Mouse (Mus musculus): Measurements from ENCODE around the gene Npas3. TPM values are rescaled to one million over a fixed set of nuclear protein-coding genes. Genes with fewer than 3 reads are reported as not detected.
A peak's percentile ranks its signal among the peaks of the same experiment; 100 is the strongest.

Gene Npas3
- polyA plus RNA-seq, 1 experiment from 2014 or later: 26.2 TPM

- 92% methylated on average over 6 of the region's 6 CpGs for WGBS
- Histone ChIP-seq H3K27ac (no peak overlapping the region), H3K9me3 (replicated peaks) (no peaks in the 10 kb centered on the region), H3K4me1 (peaks cover 5% of the 10 kb centered on the region; the same call in 1 of the 2 replicates), H3K36me3 (no peaks in the 10 kb centered on the region), H3K9ac (no peak overlapping the region), H3K4me3 (no peak overlapping the region), H3K4me2 (replicated peaks) (no peak overlapping the region), H3K27me3 (no peaks in the 10 kb centered on the region)
- no peak for ATAC-seq (ENCODE audit: low FRiP score)
Observed at GRCm38 (mm10) chr12:53794718-53795400, 546.4 kb downstream of the Npas3 start.

GRCm38 (mm10) chr12:53801831-53802230 is 553.4 kb downstream of the Npas3 start:
- ATAC-seq (ENCODE audit: low FRiP score): no peak

GRCm38 (mm10) chr12:53802381-53802780 is 553.9 kb downstream of the Npas3 start:
- Histone ChIP-seq H3K9me3 (replicated peaks) (no peaks in the 10 kb centered on the region), H3K9ac (no peak overlapping the region), H3K4me3 (no peak overlapping the region), H3K4me1 (0 out of 2 replicates have a peak, but pooled peaks cover 2% of the 10 kb centered on the region), H3K36me3 (no peaks in the 10 kb centered on the region), H3K4me2 (replicated peaks) (no peak overlapping the region), H3K27me3 (no peaks in the 10 kb centered on the region), H3K27ac (no peak overlapping the region)
- WGBS: 43% methylated on average over 7 of the region's 7 CpGs
- no peak for ATAC-seq (ENCODE audit: low FRiP score)

More at GRCm38 (mm10) chr12:53801831-53802230, 553.4 kb downstream of the Npas3 start:
- H3K4me3 ChIP-seq: no peak overlapping the region
- no peak overlapping the region for H3K9ac ChIP-seq
- H3K27ac ChIP-seq: no peak overlapping the region
- H3K9me3 ChIP-seq (replicated peaks): no peaks in the 10 kb centered on the region
- no peaks in the 10 kb centered on the region for H3K27me3 ChIP-seq
- no peaks in the 10 kb centered on the region for H3K36me3 ChIP-seq
- WGBS: 85% methylated on average over 6 of the region's 6 CpGs
- no peak overlapping the region for H3K4me2 ChIP-seq (replicated peaks)
- H3K4me1 ChIP-seq: 0 out of 2 replicates have a peak, but pooled peaks cover 2% of the 10 kb centered on the region

- Histone ChIP-seq H3K27ac (no peak overlapping the region), H3K36me3 (no peaks in the 10 kb centered on the region), H3K4me3 (no peak overlapping the region), H3K4me1 (0 out of 2 replicates have a peak, but pooled peaks cover 4% of the 10 kb centered on the region), H3K4me2 (replicated peaks) (no peak overlapping the region), H3K27me3 (no peaks in the 10 kb centered on the region), H3K9me3 (replicated peaks) (no peaks in the 10 kb centered on the region), H3K9ac (no peak overlapping the region)
- no peak for ATAC-seq (ENCODE audit: low FRiP score)
- 90% methylated on average over 2 of the region's 2 CpGs for WGBS
Observed at GRCm38 (mm10) chr12:53810081-53810480, 561.6 kb downstream of the Npas3 start.

GRCm38 (mm10) chr12:53814291-53814690 is 565.8 kb downstream of the Npas3 start:
- H3K9ac ChIP-seq: no peak overlapping the region
- 0 out of 2 replicates have a peak, but pooled peaks cover 4% of the 10 kb centered on the region for H3K4me1 ChIP-seq
- H3K27ac ChIP-seq: no peak overlapping the region
- no peak overlapping the region for H3K4me2 ChIP-seq (replicated peaks)
- H3K36me3 ChIP-seq: no peaks in the 10 kb centered on the region
- 85% methylated on average over 7 of the region's 7 CpGs for WGBS
- no peak overlapping the region for H3K4me3 ChIP-seq
- 0 out of 2 replicates have a peak, but pooled peaks cover 4% of the 10 kb centered on the region for H3K9me3 ChIP-seq (replicated peaks)
- ATAC-seq (ENCODE audit: low FRiP score): no peak
- no peaks in the 10 kb centered on the region for H3K27me3 ChIP-seq

- 0 out of 2 replicates have a peak, but pooled peaks cover 4% of the 10 kb centered on the region for H3K9me3 ChIP-seq (replicated peaks)
- no peak for ATAC-seq (ENCODE audit: low FRiP score)
- no peaks in the 10 kb centered on the region for H3K27me3 ChIP-seq
- no peak overlapping the region for H3K27ac ChIP-seq
- H3K4me1 ChIP-seq: no peaks in the 10 kb centered on the region
- H3K4me3 ChIP-seq: no peak overlapping the region
- H3K4me2 ChIP-seq (replicated peaks): no peak overlapping the region
- no peak overlapping the region for H3K9ac ChIP-seq
- H3K36me3 ChIP-seq: no peaks in the 10 kb centered on the region
- 97% methylated on average over 4 of the region's 4 CpGs for WGBS
Observed at GRCm38 (mm10) chr12:53819982-53820381, 571.5 kb downstream of the Npas3 start.

GRCm38 (mm10) chr12:53822881-53823280 is 574.4 kb downstream of the Npas3 start:
- Histone ChIP-seq H3K36me3 (no peaks in the 10 kb centered on the region), H3K4me1 (peaks cover 15% of the 10 kb centered on the region), H3K27me3 (no peaks in the 10 kb centered on the region), H3K9ac (no peak overlapping the region), H3K4me2 (replicated peaks) (no peak overlapping the region), H3K9me3 (replicated peaks) (no peaks in the 10 kb centered on the region), H3K4me3 (no peak overlapping the region), H3K27ac (no peak overlapping the region)
- WGBS: 57% methylated on average over 4 of the region's 4 CpGs
- no peak for ATAC-seq (ENCODE audit: low FRiP score)

- peaks cover 15% of the 10 kb centered on the region for H3K4me1 ChIP-seq
- H3K4me3 ChIP-seq: no peak overlapping the region
- ATAC-seq (ENCODE audit: low FRiP score): no peak
- H3K9ac ChIP-seq: no peak overlapping the region
- H3K4me2 ChIP-seq (replicated peaks): no peak overlapping the region
- H3K36me3 ChIP-seq: no peaks in the 10 kb centered on the region
- no peaks in the 10 kb centered on the region for H3K27me3 ChIP-seq
- H3K9me3 ChIP-seq (replicated peaks): no peaks in the 10 kb centered on the region
- H3K27ac ChIP-seq: no peak overlapping the region
Observed at GRCm38 (mm10) chr12:53825251-53825650, 576.8 kb downstream of the Npas3 start.

- H3K4me1 ChIP-seq: peaks cover 15% of the 10 kb centered on the region
- ATAC-seq (ENCODE audit: low FRiP score): no peak
- H3K27me3 ChIP-seq: no peaks in the 10 kb centered on the region
- H3K36me3 ChIP-seq: no peaks in the 10 kb centered on the region
- H3K9me3 ChIP-seq (replicated peaks): no peaks in the 10 kb centered on the region
- H3K4me2 ChIP-seq (replicated peaks): no peak overlapping the region
- H3K4me3 ChIP-seq: no peak overlapping the region
- no peak overlapping the region for H3K9ac ChIP-seq
- no peak overlapping the region for H3K27ac ChIP-seq
- whole genome bisulfite sequencing: 57% methylated on average over 12 of the region's 12 CpGs
Observed at GRCm38 (mm10) chr12:53825898-53826605, 577.6 kb downstream of the Npas3 start.

GRCm38 (mm10) chr12:53826812-53827211 is 578.3 kb downstream of the Npas3 start:
- Histone ChIP-seq H3K9me3 (replicated peaks) (no peaks in the 10 kb centered on the region), H3K27me3 (no peaks in the 10 kb centered on the region), H3K9ac (no peak overlapping the region), H3K4me3 (no peak overlapping the region), H3K4me1 (peaks cover 17% of the 10 kb centered on the region), H3K27ac (peak overlapping the region; percentile 23; the same call in 1 of the 2 replicates), H3K4me2 (replicated peaks) (no peak overlapping the region), H3K36me3 (no peaks in the 10 kb centered on the region)
- WGBS: 59% methylated on average over 3 of the region's 3 CpGs
- ATAC-seq (ENCODE audit: low FRiP score): no peak

- Histone ChIP-seq H3K27ac (no peak overlapping the region), H3K4me1 (peaks cover 23% of the 10 kb centered on the region)
- WGBS: 72% methylated on average over 6 of the region's 6 CpGs
Observed at GRCm38 (mm10) chr12:53832590-53832989, 584.1 kb downstream of the Npas3 start.

GRCm38 (mm10) chr12:53833348-53833747 is 584.9 kb downstream of the Npas3 start:
- no peaks in the 10 kb centered on the region for H3K36me3 ChIP-seq
- no peaks in the 10 kb centered on the region for H3K9me3 ChIP-seq (replicated peaks)
- peaks cover 31% of the 10 kb centered on the region for H3K4me1 ChIP-seq
- H3K27ac ChIP-seq: no peak overlapping the region
- no peak overlapping the region for H3K4me3 ChIP-seq
- 89% methylated on average over 2 of the region's 2 CpGs for WGBS
- ATAC-seq (ENCODE audit: low FRiP score): no peak
- H3K4me2 ChIP-seq (replicated peaks): no peak overlapping the region
- H3K9ac ChIP-seq: no peak overlapping the region
- H3K27me3 ChIP-seq: no peaks in the 10 kb centered on the region

More at GRCm38 (mm10) chr12:53832590-53832989, 584.1 kb downstream of the Npas3 start:
- Histone ChIP-seq H3K9me3 (replicated peaks) (no peaks in the 10 kb centered on the region), H3K36me3 (no peaks in the 10 kb centered on the region), H3K27me3 (no peaks in the 10 kb centered on the region), H3K4me3 (no peak overlapping the region), H3K9ac (no peak overlapping the region), H3K4me2 (replicated peaks) (no peak overlapping the region)
- ATAC-seq (ENCODE audit: low FRiP score): no peak

Measured in hindbrain, embryonic 12.5 days (tissue).